Mouse (Mus musculus) ES-E14 (cell line): ENCODE data around the gene Mrtfa. TPM values are rescaled to one million over a fixed set of nuclear protein-coding genes. Genes with fewer than 3 reads are reported as not detected.

Experiments
- DNase-seq: peaks from one replicate; pipeline ENCODE4 v3.0.0-alpha.2; 2013; ENCODE audit warnings: low read depth, low spot score
- H3K27ac ChIP-seq: 2 replicates; pipeline ENCODE4 v1.5.1; 2012; ENCODE audit warnings: low read depth, mild to moderate bottlenecking, low read length, moderate library complexity, mixed read lengths; ENCODE audit not compliant: poor library complexity, insufficient read depth, severe bottlenecking
- H3K36me3 ChIP-seq: 2 replicates; pipeline ENCODE4 v1.6.1; 2012; ENCODE audit warnings: mild to moderate bottlenecking, low read length, moderate library complexity, mixed read lengths; ENCODE audit not compliant: control insufficient read depth, poor library complexity, insufficient read depth, severe bottlenecking
- H3K4me1 ChIP-seq, 2 experiments: fragments of 150-350 bp in 1 of 2; sonication (generic) in 1 of 2; 2 replicates each; pipeline ENCODE4 v1.6.1; 2012; ENCODE audit warnings: low read length in 2 of 2, mild to moderate bottlenecking in 1 of 2, mixed read lengths in 1 of 2; ENCODE audit not compliant: control insufficient read depth in 2 of 2, insufficient read depth in 2 of 2, poor library complexity in 1 of 2
- H3K4me3 ChIP-seq, 2 experiments: fragments of 150-350 bp in 1 of 2; sonication (generic) in 1 of 2; 2 replicates each; pipeline ENCODE4 v1.5.1; 2012; ENCODE audit warnings: low read length in 2 of 2, low read depth in 1 of 2, mild to moderate bottlenecking in 1 of 2, mixed read lengths in 1 of 2; ENCODE audit not compliant: insufficient read depth in 1 of 2, poor library complexity in 1 of 2, severe bottlenecking in 1 of 2
- H3K9ac ChIP-seq: 2 replicates; pipeline ENCODE4 v1.6.1; 2012; ENCODE audit warnings: low read depth, mild to moderate bottlenecking, low read length, mixed read lengths; ENCODE audit not compliant: poor library complexity, insufficient read depth, severe bottlenecking
- H3K9me3 ChIP-seq: fragments of 150-350 bp; sonication (generic); 2 replicates; pipeline ENCODE4 v1.6.1; 2012; ENCODE audit warnings: low read depth, mild to moderate bottlenecking, low read length; ENCODE audit not compliant: control insufficient read depth, insufficient read depth
- CHD2 ChIP-seq: IDR thresholded peaks from 2 replicates; pipeline ENCODE4 v1.6.1; 2014; ENCODE audit warnings: mild to moderate bottlenecking, low read depth, low read length, inconsistent platforms
- HCFC1 ChIP-seq: IDR thresholded peaks from 2 replicates; pipeline ENCODE4 v1.6.1; 2012; ENCODE audit warnings: low read length, inconsistent platforms, borderline replicate concordance; ENCODE audit not compliant: insufficient read depth
- MAFK ChIP-seq: IDR thresholded peaks from 2 replicates; pipeline ENCODE4 v1.6.1; 2014; ENCODE audit warnings: mild to moderate bottlenecking, low read depth, low read length, inconsistent platforms; ENCODE audit not compliant: insufficient read depth
- ZC3H11A ChIP-seq: IDR thresholded peaks from 2 replicates; pipeline ENCODE4 v1.6.1; 2012; ENCODE audit warnings: low read depth, mild to moderate bottlenecking, inconsistent platforms, low read length, borderline replicate concordance
- ZNF384 ChIP-seq: IDR thresholded peaks from 2 replicates; pipeline ENCODE4 v1.6.1; 2012; ENCODE audit warnings: low read depth, low read length, inconsistent platforms
- in situ Hi-C, 2 experiments: fragments of 600-800 bp; cut with MboI; formaldehyde crosslinking; loops; one replicate each; pipeline ENCODE4 v1.15.1; 2025; ENCODE audit warnings: low sequenced_read_pairs in 2 of 2, inconsistent platforms in 1 of 2; ENCODE audit not compliant: unreplicated experiment in 2 of 2
- total RNA-seq: library from RNA; depleted of rRNA; stranded (reverse); fragments of 300-350 nt; gene quantifications from 2 replicates; pipeline ENCODE4 v1.2.3, GENCODE M21; 2012

The Mrtfa gene
- total RNA-seq, 1 experiment: 16.7 TPM

DNA sequence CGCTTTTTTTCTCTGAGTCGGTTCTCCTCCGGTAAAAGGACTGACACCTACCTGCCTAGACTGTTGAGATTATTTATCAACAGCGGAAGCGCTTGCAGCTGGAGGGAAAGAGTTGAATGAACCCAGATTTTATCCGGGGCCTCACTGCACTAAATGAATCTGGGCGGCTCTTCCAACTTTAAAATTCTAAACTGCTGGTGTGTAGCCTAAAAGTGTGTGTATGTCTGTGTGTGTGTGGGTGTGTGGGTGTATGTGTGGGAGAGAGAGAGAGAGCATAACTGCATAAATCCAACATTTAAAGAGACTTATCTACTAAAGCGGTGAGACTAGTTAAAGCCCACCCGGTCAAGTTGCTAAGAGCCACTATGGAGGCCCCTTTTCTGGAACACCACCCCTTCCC, 746 bp upstream of the Mrtfa start:
- no peak for DNase-seq
- TF ChIP-seq ZC3H11A (no peak), CHD2 (no peak), MAFK (no peak), HCFC1 (no peak), ZNF384 (no peak)
- peak overlapping the region; percentile 72 to 95 for H3K4me3 ChIP-seq
- in situ Hi-C loops: no loop called here
- H3K36me3 ChIP-seq: no peaks in the 10 kb centered on the region
- no peaks in the 10 kb centered on the region for H3K9me3 ChIP-seq
- H3K27ac ChIP-seq: no peak overlapping the region
- H3K4me1 ChIP-seq: peaks cover 0 to 2% of the 10 kb centered on the region in 2 experiments; a peak in 2 of 4 replicates
- peak overlapping the region; percentile 78 for H3K9ac ChIP-seq

DNA sequence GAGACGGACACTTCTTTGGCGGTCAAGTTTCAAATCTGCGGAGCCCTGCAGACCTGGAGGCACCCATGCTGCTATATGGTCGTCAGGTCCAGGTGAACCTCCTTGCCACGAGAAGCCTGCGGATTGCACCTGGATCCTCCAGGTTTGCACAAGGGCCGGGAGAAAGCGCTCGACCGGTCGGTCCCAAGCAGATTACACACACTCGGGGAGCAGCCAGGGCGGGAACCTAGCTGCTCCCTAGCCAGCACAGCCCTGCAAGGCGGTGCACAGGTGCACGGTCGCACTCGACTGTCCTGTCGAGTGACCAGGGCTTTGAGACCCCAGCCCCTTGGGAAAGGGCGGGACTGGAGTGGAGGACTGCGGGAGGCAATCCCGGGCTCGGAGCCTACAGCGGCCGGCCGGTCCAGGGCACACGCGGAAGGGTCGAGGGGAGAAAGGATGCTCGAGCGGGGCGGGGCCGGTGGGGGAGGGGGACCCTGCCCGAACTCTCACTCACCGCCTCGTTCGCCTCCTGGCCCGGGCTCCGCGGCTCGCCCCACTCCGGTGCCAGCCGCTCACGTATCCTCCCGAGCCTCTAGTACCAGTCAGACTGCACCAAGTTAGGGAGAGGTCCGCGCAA, 437 bp downstream of the Mrtfa start:
- H3K36me3 ChIP-seq: no peaks in the 10 kb centered on the region
- in situ Hi-C loops: no loop called here
- peaks cover 0 to 2% of the 10 kb centered on the region in 2 experiments; a peak in 3 of 4 replicates for H3K4me1 ChIP-seq
- H3K9ac ChIP-seq: peak overlapping the region; percentile 81
- H3K4me3 ChIP-seq: peak overlapping the region; percentile 89 to 100
- peak; percentile 41 for DNase-seq
- 0 out of 2 replicates have a peak overlapping the region, but pooled peaks have one; percentile 34 for H3K27ac ChIP-seq
- TF ChIP-seq MAFK: no peak
- no peak for TF ChIP-seq ZC3H11A
- no peaks in the 10 kb centered on the region for H3K9me3 ChIP-seq

DNA sequence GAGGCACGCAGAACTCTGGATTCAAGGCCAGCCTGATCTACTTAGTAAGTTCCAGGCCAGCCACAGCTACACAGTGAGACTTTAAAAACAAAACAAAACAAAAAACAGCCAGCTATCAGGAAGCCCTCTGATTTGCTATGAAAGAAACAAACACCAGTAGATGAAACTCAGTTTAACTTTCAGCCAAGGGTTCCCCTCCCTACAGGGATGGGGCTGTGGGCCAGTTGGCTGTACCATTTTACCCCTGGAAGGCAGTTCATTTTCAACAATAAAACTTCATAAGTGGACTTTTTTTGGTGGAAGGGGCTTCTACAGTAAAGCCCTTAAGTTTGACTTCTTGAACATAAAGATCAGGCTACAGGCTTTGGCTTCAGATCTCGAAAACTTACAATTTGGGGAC, 1.5 kb downstream of the Mrtfa start:
- no peak overlapping the region for H3K4me3 ChIP-seq
- DNase-seq: no peak
- no peaks in the 10 kb centered on the region for H3K36me3 ChIP-seq
- H3K9me3 ChIP-seq: no peaks in the 10 kb centered on the region
- H3K27ac ChIP-seq: no peak overlapping the region
- H3K9ac ChIP-seq: no peak overlapping the region
- no peak for TF ChIP-seq ZC3H11A
- TF ChIP-seq MAFK: no peak
- no peak for TF ChIP-seq CHD2
- no peak for TF ChIP-seq ZNF384
- no peak for TF ChIP-seq HCFC1
- in situ Hi-C loops: no loop called here
- peaks cover 0 to 2% of the 10 kb centered on the region in 2 experiments; a peak in 3 of 4 replicates for H3K4me1 ChIP-seq

DNA sequence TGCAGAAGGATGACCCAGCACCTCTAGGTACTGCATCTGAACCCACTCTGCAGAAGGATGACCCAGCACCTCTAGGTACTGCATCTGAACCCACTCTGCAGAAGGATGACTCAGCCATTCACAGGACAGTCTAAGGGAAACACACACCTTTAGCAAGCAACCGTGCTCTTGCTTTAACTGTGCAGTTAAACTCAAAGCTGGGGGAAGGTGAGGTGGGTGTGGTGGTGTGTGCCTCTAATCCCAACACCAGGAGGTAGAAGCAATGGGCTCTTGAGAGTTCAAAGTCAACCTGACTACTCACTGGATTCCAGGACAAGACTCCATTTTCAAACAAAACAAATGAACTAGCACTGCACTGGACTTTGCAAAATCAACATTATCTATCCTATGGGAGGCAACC, 5.6 kb downstream of the Mrtfa start:
- TF ChIP-seq ZC3H11A (no peak), ZNF384 (no peak), HCFC1 (no peak), CHD2 (no peak), MAFK (no peak)
- H3K4me1 ChIP-seq: peaks cover 0 to 2% of the 10 kb centered on the region in 2 experiments; a peak in 3 of 4 replicates
- no peak overlapping the region for H3K27ac ChIP-seq
- no peak overlapping the region for H3K9ac ChIP-seq
- no peak for DNase-seq
- no peaks in the 10 kb centered on the region for H3K9me3 ChIP-seq
- no peaks in the 10 kb centered on the region for H3K36me3 ChIP-seq
- no peak overlapping the region for H3K4me3 ChIP-seq
- in situ Hi-C loops: no loop called here

DNA sequence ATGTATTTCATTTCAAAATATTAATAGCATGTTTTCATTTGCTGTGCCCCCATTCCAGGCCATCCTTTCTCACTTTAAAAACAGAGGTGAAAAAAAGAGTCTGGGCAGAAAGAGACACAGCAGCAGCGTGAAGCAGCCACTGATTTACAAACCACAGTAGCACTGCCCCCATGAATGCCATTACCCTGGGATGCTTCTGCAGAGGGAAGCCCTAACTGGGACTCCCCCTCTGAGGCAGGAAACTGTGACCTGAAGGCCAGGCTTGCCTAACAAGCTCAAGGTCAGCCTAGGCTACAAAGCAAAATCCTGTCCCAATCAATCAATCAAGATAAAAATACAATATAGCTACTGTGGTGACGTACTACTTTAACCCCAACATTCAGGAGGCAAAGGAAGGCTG, 9.3 kb downstream of the Mrtfa start:
- Histone ChIP-seq H3K9me3 (no peaks in the 10 kb centered on the region), H3K36me3 (no peaks in the 10 kb centered on the region; the same call in 1 of the 2 replicates), H3K27ac (no peak overlapping the region), H3K4me3 (no peak overlapping the region), H3K9ac (no peak overlapping the region), H3K4me1 (no peaks in the 10 kb centered on the region; a peak in 2 of 4 replicates)
- TF ChIP-seq HCFC1: no peak
- TF ChIP-seq CHD2: no peak
- no peak for TF ChIP-seq MAFK
- no peak for TF ChIP-seq ZNF384
- no peak for TF ChIP-seq ZC3H11A
- in situ Hi-C loops: no loop called here
- DNase-seq: no peak
